Comparison of ENCODE assay signal across 8 mouse cellular contexts in the genomic region with DNA sequence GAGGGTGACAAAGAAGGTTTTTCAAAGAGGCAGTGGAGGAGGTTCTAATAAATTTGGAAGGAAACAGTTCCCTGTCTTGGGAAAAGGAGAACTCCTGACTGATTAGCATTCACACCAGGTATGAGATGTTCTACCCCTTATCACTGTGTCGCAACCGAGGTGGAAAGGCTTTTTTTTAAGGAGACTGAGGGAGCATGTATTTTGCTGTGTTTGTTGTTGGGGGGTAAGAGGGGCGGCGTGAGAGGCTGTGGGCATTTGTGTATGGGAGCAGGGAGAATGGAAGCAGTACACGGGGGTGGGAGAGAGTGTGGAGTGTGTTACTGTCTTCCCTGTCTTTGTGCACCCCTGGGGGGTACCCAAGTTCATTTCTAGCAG.
DNase-seq lines count a peak whose midpoint lies in the region; ATAC-seq and TF ChIP-seq lines count a peak whose summit lies in the region.

No protein-coding gene starts in this region.

- no peak for TF ChIP-seq CTCF in layer of hippocampus, adult 2 months (conservative IDR thresholded peaks at IDR 0.05)

- H3K4me2 ChIP-seq in midbrain, embryonic 13.5 days (replicated peaks) = peak overlapping the region; percentile 86

- WGBS in hindbrain, embryonic 10.5 days = 0% methylated on average over 5 of the region's 5 CpGs
- under 1% methylated on average over 5 of the region's 5 CpGs for WGBS in midbrain, embryonic 13.5 days

- peaks cover 3% of the 10 kb centered on the region; the same call in 1 of the 2 replicates for H3K27me3 ChIP-seq in hindbrain, embryonic 10.5 days (ENCODE audit: insufficient read depth, poor library complexity, severe bottlenecking)
- H3K27me3 ChIP-seq in midbrain, embryonic 13.5 days = no peaks in the 10 kb centered on the region

- H3K4me1 ChIP-seq in hindbrain, embryonic 10.5 days (replicated peaks) = peaks cover 51% of the 10 kb centered on the region
- peaks cover 50% of the 10 kb centered on the region for H3K4me1 ChIP-seq in midbrain, embryonic 13.5 days (replicated peaks)

- no peak for DNase-seq in layer of hippocampus, adult 2 months (ENCODE audit: low spot score in 2 of 2)
- DNase-seq in layer of hippocampus, adult 8-10 months (ENCODE audit: low spot score in 2 of 2) = no peak
- peak; percentile 66 to 72 for DNase-seq in cerebellum, postnatal 10 days
- peak; percentile 34 for DNase-seq in hindbrain, embryonic 10.5 days (ENCODE audit: low spot score)
- DNase-seq in spleen, adult 18-20 months = no peak
- DNase-seq in layer of hippocampus, adult 11-12 months (ENCODE audit: low spot score) = no peak

- H3K36me3 ChIP-seq in hindbrain, embryonic 10.5 days = no peaks in the 10 kb centered on the region
- H3K36me3 ChIP-seq in midbrain, embryonic 13.5 days = no peaks in the 10 kb centered on the region

- peak overlapping the region; percentile 88 for H3K9ac ChIP-seq in midbrain, embryonic 13.5 days (replicated peaks)

- H3K4me3 ChIP-seq in layer of hippocampus, adult 2 months = peak overlapping the region; percentile 72
- peak overlapping the region; percentile 64 for H3K4me3 ChIP-seq in hindbrain, embryonic 10.5 days
- peak overlapping the region; percentile 64 for H3K4me3 ChIP-seq in midbrain, embryonic 13.5 days (replicated peaks)

- peak overlapping the region; percentile 99 for H3K27ac ChIP-seq in layer of hippocampus, adult 2 months
- peak overlapping the region; percentile 95 for H3K27ac ChIP-seq in hindbrain, embryonic 10.5 days
- peak overlapping the region; percentile 99 for H3K27ac ChIP-seq in midbrain, embryonic 13.5 days

- peak; percentile 79 for ATAC-seq in midbrain, embryonic 13.5 days
- no peak for ATAC-seq in inflammation-experienced regulatory T-cells, adult 6 months

- no peaks in the 10 kb centered on the region for H3K9me3 ChIP-seq in hindbrain, embryonic 10.5 days
- H3K9me3 ChIP-seq in midbrain, embryonic 13.5 days = no peaks in the 10 kb centered on the region

Comparison
In these comparisons a context has a peak if more than half of its experiments do, and no peak if none do; other contexts are left out.
1. DNase-seq: peak in cerebellum, postnatal 10 days (2 of 2) and hindbrain, embryonic 10.5 days (single experiment); none in layer of hippocampus, adult 2 months (0 of 2), layer of hippocampus, adult 8-10 months (0 of 2), spleen, adult 18-20 months (0 of 2) and layer of hippocampus, adult 11-12 months (single experiment).
2. Peak in every context shown above with its lines, with median percentiles within 50 percentile points of each other: H3K27ac ChIP-seq and H3K4me3 ChIP-seq.